Mouse (Mus musculus) regulatory T cell (primary cell): Measurements from ENCODE around the gene Rgs14.

Experiments used
- in situ Hi-C: fragments of 300-600 bp; cut with MboI, MseI; formaldehyde crosslinking; loops from one replicate; pipeline ENCODE4 v1.15.1; 2025; ENCODE audit warnings: high pct_unique_total_duplicates

The Rgs14 gene

GRCm38 (mm10) chr13:55346745-55347144, 22.8 kb upstream of the Rgs14 start:
- in situ Hi-C loops, result no loop called here

GRCm38 (mm10) chr13:55361145-55361544, 8.4 kb upstream of the Rgs14 start:
- in situ Hi-C loops, result no loop called here

GRCm38 (mm10) chr13:55361974-55362452, 7.5 kb upstream of the Rgs14 start:
- in situ Hi-C loops, result no loop called here

- in situ Hi-C loops, result no loop called here
Measured at GRCm38 (mm10) chr13:55362453-55363060, 7.0 kb upstream of the Rgs14 start, which contains the start of gene Lman2. Gene Lman2, minus strand, starts transcription at chr13:55362783.

GRCm38 (mm10) chr13:55368401-55368800, 1.1 kb upstream of the Rgs14 start:
- in situ Hi-C loops, result no loop called here

GRCm38 (mm10) chr13:55370234-55370633, 702 bp downstream of the Rgs14 start:
- in situ Hi-C loops, result no loop called here

- in situ Hi-C loops, result no loop called here
Measured at GRCm38 (mm10) chr13:55371007-55371681, 1.6 kb downstream of the Rgs14 start.

- in situ Hi-C loops, result no loop called here
Measured at GRCm38 (mm10) chr13:55371740-55372139, 2.2 kb downstream of the Rgs14 start.

GRCm38 (mm10) chr13:55374206-55374924, 4.8 kb downstream of the Rgs14 start:
- in situ Hi-C loops, result no loop called here

GRCm38 (mm10) chr13:55375877-55376276, 6.3 kb downstream of the Rgs14 start:
- in situ Hi-C loops, result no loop called here

- in situ Hi-C loops, result no loop called here
Measured at GRCm38 (mm10) chr13:55378907-55379580, 9.5 kb downstream of the Rgs14 start.

- in situ Hi-C loops, result no loop called here
Measured at GRCm38 (mm10) chr13:55381790-55382189, 12.3 kb downstream of the Rgs14 start.

GRCm38 (mm10) chr13:55390644-55391043, 21.1 kb downstream of the Rgs14 start:
- in situ Hi-C loops, result no loop called here

- in situ Hi-C loops, result no loop called here
Measured at GRCm38 (mm10) chr13:55391626-55392029, 22.1 kb downstream of the Rgs14 start.

GRCm38 (mm10) chr13:55392933-55393332, 23.4 kb downstream of the Rgs14 start:
- in situ Hi-C loops, result no loop called here

GRCm38 (mm10) chr13:55398088-55398487, 28.6 kb downstream of the Rgs14 start, which contains the start of gene Slc34a1:
Gene Slc34a1, plus strand, starts transcription at chr13:55398187.
- in situ Hi-C loops, result no loop called here

GRCm38 (mm10) chr13:55399300-55400038, 29.9 kb downstream of the Rgs14 start:
- in situ Hi-C loops, result loop anchor here (5.0 kb wide), 1 partner anchor 123 kb away; no protein-coding TSS in a partner anchor

- in situ Hi-C loops, result loop anchor here (5.0 kb wide), 1 partner anchor 122 kb away; no protein-coding TSS in a partner anchor
Measured at GRCm38 (mm10) chr13:55400039-55400346, 30.5 kb downstream of the Rgs14 start.

GRCm38 (mm10) chr13:55403266-55403665, 33.7 kb downstream of the Rgs14 start:
- in situ Hi-C loops, result loop anchor here (5.0 kb wide), 1 partner anchor 119 kb away; no protein-coding TSS in a partner anchor

GRCm38 (mm10) chr13:55403935-55404852, 34.7 kb downstream of the Rgs14 start:
- in situ Hi-C loops, result loop anchor here (5.0 kb wide), 1 partner anchor 118 kb away; no protein-coding TSS in a partner anchor
